Mouse (Mus musculus): ENCODE results near the gene Olfr148. TPM values are rescaled to one million over a fixed set of nuclear protein-coding genes. Genes with fewer than 3 reads are reported as not detected.

Olfr148 gene
- not detected for polyA plus RNA-seq (2012; fragmentation: generic; extraction: Trizol)

GRCm38 (mm10) chr9:39610355-39610754 lies at the start of gene Olfr148:
TSS of gene Olfr148 (plus strand) at chr9:39610655.

GRCm38 (mm10) chr9:39575469-39575868 lies 35.0 kb upstream of the Olfr148 start, which contains the start of gene Olfr959:
TSS of gene Olfr959 (minus strand) at chr9:39575569.

GRCm38 (mm10) chr9:39603999-39604453 lies 6.4 kb upstream of the Olfr148 start, which contains the start of gene AW551984:
TSS of gene AW551984 (minus strand) at chr9:39604403.

GRCm38 (mm10) chr9:39621073-39621472 lies 10.6 kb downstream of the Olfr148 start, which contains the start of gene Olfr960:
TSS of gene Olfr960 (plus strand) at chr9:39621373.

GRCm38 (mm10) chr9:39644785-39645184 lies 34.3 kb downstream of the Olfr148 start, which contains the start of gene Olfr961:
TSS of gene Olfr961 (plus strand) at chr9:39645085.

Other genes with a start within 250 kb of the Olfr148 start
- not detected for gene Olfr951, start 223.2 kb upstream of the Olfr148 start, polyA plus RNA-seq (2012; fragmentation: generic; extraction: Trizol)
- gene Olfr952, start 183.5 kb upstream of the Olfr148 start, polyA plus RNA-seq (2012; fragmentation: generic; extraction: Trizol): not detected
- gene Olfr954, start 154.0 kb upstream of the Olfr148 start, polyA plus RNA-seq (2012; fragmentation: generic; extraction: Trizol): not detected
- gene Olfr955, start 138.7 kb upstream of the Olfr148 start, polyA plus RNA-seq (2012; fragmentation: generic; extraction: Trizol): not detected
- gene Olfr44, start 116.7 kb upstream of the Olfr148 start, polyA plus RNA-seq (2012; fragmentation: generic; extraction: Trizol): not detected
- not detected for gene Olfr957, start 94.8 kb upstream of the Olfr148 start, polyA plus RNA-seq (2012; fragmentation: generic; extraction: Trizol)
- not detected for gene Olfr958, start 56.6 kb upstream of the Olfr148 start, polyA plus RNA-seq (2012; fragmentation: generic; extraction: Trizol)
- gene Olfr959, start 35.1 kb upstream of the Olfr148 start, polyA plus RNA-seq (2012; fragmentation: generic; extraction: Trizol): not detected
- not detected for gene AW551984, start 6.3 kb upstream of the Olfr148 start, polyA plus RNA-seq (2012; fragmentation: generic; extraction: Trizol)
- not detected for gene Olfr960, start 10.7 kb downstream of the Olfr148 start, polyA plus RNA-seq (2012; fragmentation: generic; extraction: Trizol)
- gene Olfr961, start 34.4 kb downstream of the Olfr148 start, polyA plus RNA-seq (2012; fragmentation: generic; extraction: Trizol): not detected
- not detected for gene Olfr963, start 56.5 kb downstream of the Olfr148 start, polyA plus RNA-seq (2012; fragmentation: generic; extraction: Trizol)
- gene Olfr149, start 96.5 kb downstream of the Olfr148 start, polyA plus RNA-seq (2012; fragmentation: generic; extraction: Trizol): not detected
- not detected for gene Olfr965, start 100.7 kb downstream of the Olfr148 start, polyA plus RNA-seq (2012; fragmentation: generic; extraction: Trizol)
- gene Olfr150, start 120.3 kb downstream of the Olfr148 start, polyA plus RNA-seq (2012; fragmentation: generic; extraction: Trizol): not detected
- not detected for gene Olfr967, start 135.6 kb downstream of the Olfr148 start, polyA plus RNA-seq (2012; fragmentation: generic; extraction: Trizol)
- gene Olfr968, start 172.6 kb downstream of the Olfr148 start, polyA plus RNA-seq (2012; fragmentation: generic; extraction: Trizol): not detected
- gene Olfr969, start 180.3 kb downstream of the Olfr148 start, polyA plus RNA-seq (2012; fragmentation: generic; extraction: Trizol): not detected
- gene Olfr970, start 198.2 kb downstream of the Olfr148 start, polyA plus RNA-seq (2012; fragmentation: generic; extraction: Trizol): not detected
- gene Olfr971, start 226.2 kb downstream of the Olfr148 start, polyA plus RNA-seq (2012; fragmentation: generic; extraction: Trizol): not detected